Mouse (Mus musculus) embryo, embryonic 9.5 days (tissue): ENCODE results near the gene Tgfbr3.
"Not testable (repeated sequence)": the region's sequence is repeated elsewhere in the genome, so short reads cannot be mapped to it uniquely, and the experiment has no call there.

Source experiments
- DNase-seq: peaks from one replicate; pipeline ENCODE4 v3.0.0-alpha.2; 2017; ENCODE audit errors: extremely low spot score

Tgfbr3 gene

GRCm38 (mm10) chr5:107282561-107283307 lies 6.7 kb downstream of the Tgfbr3 start:
- DNase-seq, result no peak

GRCm38 (mm10) chr5:107279263-107279662 lies 10.2 kb downstream of the Tgfbr3 start:
- no peak for DNase-seq

DNA sequence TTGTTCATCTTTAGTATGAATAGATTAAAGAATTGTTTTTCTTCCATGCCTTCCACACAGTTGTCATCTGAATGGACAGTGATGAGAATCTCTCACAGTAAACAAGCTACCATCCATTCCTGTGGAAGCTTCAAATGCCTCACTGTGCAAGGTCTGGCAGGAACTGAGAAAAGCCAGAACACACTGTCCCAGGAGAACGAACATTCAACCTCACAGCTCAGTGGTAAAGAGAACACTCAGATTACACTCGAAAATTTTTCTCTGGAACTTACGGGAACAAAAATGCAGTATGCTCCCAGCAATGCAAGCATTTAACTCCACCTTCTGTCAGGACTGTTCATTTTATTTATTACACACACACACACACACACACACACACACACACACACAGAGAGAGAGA lies 13.2 kb downstream of the Tgfbr3 start:
- DNase-seq, result no peak

DNA sequence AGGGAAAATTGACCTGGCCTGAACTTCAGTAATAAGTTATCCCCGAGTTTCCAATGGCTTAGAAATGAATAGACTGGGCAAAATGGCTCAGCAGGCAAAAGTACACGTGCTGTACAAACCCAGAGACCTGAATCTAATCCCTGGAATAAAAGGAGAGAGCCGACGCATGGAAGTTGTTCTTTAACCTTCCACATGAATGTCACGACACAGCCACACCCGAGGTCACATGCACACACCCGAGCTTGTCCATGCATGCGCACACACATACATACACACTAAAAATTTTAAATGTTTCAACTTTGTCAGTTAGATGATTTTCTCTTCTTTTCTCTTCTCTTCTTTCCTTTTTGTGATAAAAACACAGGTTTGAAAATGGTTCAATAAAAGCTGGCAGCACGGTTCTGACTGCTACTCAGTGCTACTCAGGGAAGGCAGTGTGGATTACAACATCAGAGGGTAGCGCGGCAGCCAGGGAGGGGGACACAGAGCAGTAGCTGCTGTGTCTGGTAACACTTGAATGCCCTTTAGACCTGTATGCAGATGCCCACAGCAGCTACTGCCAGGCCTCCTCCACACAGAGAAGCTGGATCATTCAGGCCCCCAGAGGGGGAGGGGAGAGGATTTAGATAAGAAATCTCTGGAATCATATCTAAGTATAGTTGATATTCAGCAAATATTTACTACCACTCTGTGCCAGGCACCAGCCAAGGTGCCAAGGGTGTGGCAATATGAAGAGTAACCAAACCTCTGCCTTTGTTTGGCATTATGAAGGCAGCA lies 17.0 kb downstream of the Tgfbr3 start:
- DNase-seq, result no peak

DNA sequence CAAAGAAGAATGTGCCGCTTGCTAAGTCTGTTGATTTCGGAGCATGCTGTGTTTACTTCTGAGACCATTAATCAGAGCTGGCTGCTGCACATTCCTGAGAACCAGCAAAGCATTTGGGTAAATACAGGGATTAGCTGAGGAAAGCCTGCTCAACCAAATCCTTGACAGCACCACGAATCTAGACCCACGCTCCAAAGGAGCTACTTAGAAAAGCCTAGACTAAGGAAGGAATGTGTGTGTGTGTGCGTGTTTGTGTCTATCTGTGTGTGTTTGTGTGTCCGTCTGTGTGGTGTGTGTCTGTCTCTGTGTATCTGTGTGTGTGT lies 20.5 kb downstream of the Tgfbr3 start:
- no peak for DNase-seq

GRCm38 (mm10) chr5:107268121-107269005 lies 21.1 kb downstream of the Tgfbr3 start:
- peak; percentile 43 for DNase-seq

DNA sequence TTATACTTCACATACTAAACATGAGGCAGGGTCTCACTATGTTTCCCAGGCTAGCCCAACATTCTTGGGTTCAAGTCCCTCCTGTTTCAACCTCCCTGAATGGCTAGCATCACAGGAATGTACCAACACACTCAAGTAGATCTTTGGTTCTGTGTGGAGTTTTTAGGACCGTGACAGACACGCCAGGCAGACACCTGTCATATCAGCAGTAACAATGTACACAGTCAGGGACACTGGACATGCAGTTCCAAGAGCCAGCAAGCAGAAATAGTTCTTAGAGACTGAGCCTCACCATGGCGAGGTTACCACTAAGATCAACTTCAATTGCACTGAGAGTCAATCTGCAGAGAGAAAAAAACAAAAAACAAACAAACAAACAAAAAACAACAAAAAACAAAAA lies 22.9 kb downstream of the Tgfbr3 start:
- no peak for DNase-seq

GRCm38 (mm10) chr5:107264426-107265360 lies 24.7 kb downstream of the Tgfbr3 start:
- DNase-seq, result no peak

GRCm38 (mm10) chr5:107263836-107264235 lies 25.6 kb downstream of the Tgfbr3 start:
- DNase-seq, result no peak

DNA sequence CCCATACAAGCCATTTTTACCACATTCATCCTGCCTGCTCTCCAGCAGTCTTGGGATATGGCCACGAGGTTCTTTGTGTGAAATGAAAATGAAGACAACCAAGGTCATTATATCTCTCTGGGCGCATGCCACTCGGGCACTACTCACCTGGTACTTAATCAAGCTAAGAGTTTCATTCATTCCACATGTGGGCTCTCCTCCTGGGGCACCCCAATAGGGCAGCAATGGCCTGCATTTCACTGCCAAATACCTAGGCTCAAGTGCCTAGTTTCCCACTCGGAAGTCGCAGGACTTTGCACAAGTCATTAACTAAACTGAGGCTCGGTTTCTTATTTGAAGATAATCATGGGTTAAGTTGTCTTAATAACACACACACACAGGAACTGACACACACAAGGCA lies 27.5 kb downstream of the Tgfbr3 start:
- no peak for DNase-seq

GRCm38 (mm10) chr5:107260708-107261495 lies 28.5 kb downstream of the Tgfbr3 start:
- no peak for DNase-seq

- no peak for DNase-seq
Measured at GRCm38 (mm10) chr5:107259487-107260040, 29.9 kb downstream of the Tgfbr3 start.

DNA sequence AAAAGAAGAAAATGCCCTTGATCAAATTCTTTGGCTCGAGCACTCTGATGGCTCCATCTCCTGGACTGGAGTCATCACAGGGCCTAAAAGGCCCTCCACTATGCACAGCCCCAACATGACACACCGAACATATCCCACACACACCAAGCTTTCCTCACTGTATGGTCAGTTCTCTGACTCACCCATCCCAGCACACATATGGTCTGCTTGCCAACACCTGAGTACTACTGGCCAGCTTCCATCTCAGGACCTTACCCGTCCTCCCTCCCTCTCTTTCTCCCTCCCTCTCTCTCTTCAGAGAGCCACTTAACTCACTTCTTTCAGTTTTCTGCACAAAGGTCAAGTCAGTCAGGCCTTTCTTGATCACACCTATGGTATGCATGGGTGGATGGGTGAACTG lies 36.0 kb downstream of the Tgfbr3 start:
- no peak for DNase-seq

DNA sequence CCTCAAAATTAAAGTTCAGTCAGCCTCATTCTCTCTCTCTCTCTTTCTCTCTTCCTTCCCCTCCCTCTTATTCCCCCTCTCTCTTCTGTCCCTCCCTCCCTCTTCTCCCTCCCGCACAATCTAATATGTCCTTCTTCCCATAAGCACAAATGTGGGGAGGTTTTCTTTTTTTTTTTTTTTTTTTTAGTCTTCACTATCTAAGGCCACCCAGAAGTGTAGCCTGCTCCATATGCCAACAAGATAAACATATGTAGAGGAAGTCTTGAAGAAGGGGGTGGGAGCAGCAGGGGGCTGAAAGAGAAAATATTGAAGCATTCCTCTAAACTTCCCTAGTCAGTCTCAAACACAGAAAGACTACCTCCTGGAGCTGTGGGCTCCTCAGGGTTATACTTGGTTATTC lies 37.0 kb downstream of the Tgfbr3 start:
- DNase-seq, result no peak

- DNase-seq, result no peak
Measured at GRCm38 (mm10) chr5:107251751-107252305, 37.6 kb downstream of the Tgfbr3 start.

DNA sequence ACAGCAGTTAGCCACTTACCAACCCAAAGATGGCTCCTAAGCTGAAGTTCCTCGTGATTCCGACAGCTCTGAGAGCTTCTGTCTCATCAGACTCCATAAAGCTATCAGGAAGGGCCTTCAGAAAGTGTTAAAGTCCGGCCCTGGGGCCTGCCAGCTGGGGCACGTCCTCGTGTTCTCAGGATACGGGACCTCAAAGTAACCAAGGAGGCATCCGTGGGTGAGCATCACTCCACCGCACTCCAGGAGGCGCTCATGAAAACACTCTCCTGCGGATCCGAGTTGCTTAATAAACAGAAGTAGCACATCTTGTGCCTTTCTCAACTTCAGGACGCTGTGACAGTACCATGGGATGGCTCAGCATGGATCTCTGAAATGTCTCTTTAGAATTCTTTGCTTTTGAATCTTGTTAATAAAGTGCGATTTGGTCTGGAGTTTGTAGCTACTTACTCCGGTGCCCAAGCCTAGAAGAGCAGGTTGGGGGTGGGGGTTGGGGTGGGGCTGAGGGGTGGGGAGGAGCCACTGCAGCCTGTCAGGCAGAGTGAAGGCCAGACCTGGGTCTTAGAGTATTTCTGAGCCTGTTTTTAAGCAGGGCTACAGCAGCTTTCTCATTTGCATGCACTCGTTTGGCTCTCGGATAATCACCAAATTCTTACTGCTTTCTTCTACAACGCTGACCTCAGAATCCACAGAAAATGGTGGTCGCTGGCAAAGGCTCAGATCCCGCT lies 38.7 kb downstream of the Tgfbr3 start:
- DNase-seq, result no peak

GRCm38 (mm10) chr5:107248732-107249131 lies 40.7 kb downstream of the Tgfbr3 start:
- DNase-seq, result no peak

- DNase-seq, result not testable (repeated sequence)
Measured at GRCm38 (mm10) chr5:107248302-107248701, 41.1 kb downstream of the Tgfbr3 start.

GRCm38 (mm10) chr5:107247786-107248185 lies 41.6 kb downstream of the Tgfbr3 start:
- no peak for DNase-seq
